Mouse (Mus musculus): Measurements from ENCODE around the gene Lpar1. TPM values are rescaled to one million over a fixed set of nuclear protein-coding genes. Genes with fewer than 3 reads are reported as not detected.

Lpar1 gene
- total and polyA plus RNA-seq, 2 experiments from 2014 or later, result 14.3 to 24.3 TPM

- Histone ChIP-seq H3K4me3 (ENCODE audit: low read length) (no peak overlapping the region), H3K36me3 (ENCODE audit: insufficient read depth, low read length) (no peaks in the 10 kb centered on the region), H3K4me2 (ENCODE audit: low read depth, low read length) (no peak overlapping the region), H3K27me3 (ENCODE audit: insufficient read depth, low read length) (no peaks in the 10 kb centered on the region), H3K27ac (no peak overlapping the region), H3K9ac (replicated peaks; ENCODE audit: low read length) (no peak overlapping the region), H3K4me1 (ENCODE audit: insufficient read depth, low read length) (no peaks in the 10 kb centered on the region), H3K9me3 (ENCODE audit: low read length) (no peaks in the 10 kb centered on the region)
- WGBS, result 51% methylated on average over 3 of the region's 3 CpGs
- ATAC-seq (no peak), DNase-seq (ENCODE audit: low spot score) (no peak)
- TF ChIP-seq CTCF (IDR thresholded peaks at IDR 0.05; ENCODE audit: low read depth), result no peak
Observed at GRCm38 (mm10) chr4:58499831-58500230, 53.9 kb downstream of the Lpar1 start.

GRCm38 (mm10) chr4:58499241-58499640 lies 54.5 kb downstream of the Lpar1 start:
- DNase-seq (ENCODE audit: low spot score), result no peak
- no peak overlapping the region for H3K27ac ChIP-seq
- TF ChIP-seq CTCF (IDR thresholded peaks at IDR 0.05; ENCODE audit: low read depth), result no peak

GRCm38 (mm10) chr4:58498734-58499133 lies 55.0 kb downstream of the Lpar1 start:
- 62% methylated on average over 6 of the region's 6 CpGs for WGBS

More at GRCm38 (mm10) chr4:58499241-58499640, 54.5 kb downstream of the Lpar1 start:
- H3K36me3 ChIP-seq (ENCODE audit: insufficient read depth, low read length), result no peaks in the 10 kb centered on the region
- ATAC-seq, result no peak
- 31% methylated on average over 3 of the region's 3 CpGs for WGBS
- no peaks in the 10 kb centered on the region for H3K27me3 ChIP-seq (ENCODE audit: insufficient read depth, low read length)
- no peaks in the 10 kb centered on the region for H3K9me3 ChIP-seq (ENCODE audit: low read length)
- H3K4me1 ChIP-seq (ENCODE audit: insufficient read depth, low read length), result no peaks in the 10 kb centered on the region
- H3K9ac ChIP-seq (replicated peaks; ENCODE audit: low read length), result no peak overlapping the region
- H3K4me2 ChIP-seq (ENCODE audit: low read depth, low read length), result no peak overlapping the region
- H3K4me3 ChIP-seq (ENCODE audit: low read length), result no peak overlapping the region

GRCm38 (mm10) chr4:58497284-58497683 lies 56.4 kb downstream of the Lpar1 start:
- H3K9ac ChIP-seq (replicated peaks; ENCODE audit: low read length), result no peak overlapping the region
- DNase-seq (ENCODE audit: low spot score) (no peak), ATAC-seq (no peak)
- H3K4me1 ChIP-seq (ENCODE audit: insufficient read depth, low read length), result no peaks in the 10 kb centered on the region
- no peaks in the 10 kb centered on the region for H3K9me3 ChIP-seq (ENCODE audit: low read length)
- no peak overlapping the region for H3K4me2 ChIP-seq (ENCODE audit: low read depth, low read length)
- H3K4me3 ChIP-seq (ENCODE audit: low read length), result no peak overlapping the region
- no peaks in the 10 kb centered on the region for H3K36me3 ChIP-seq (ENCODE audit: insufficient read depth, low read length)
- 80% methylated on average over 4 of the region's 4 CpGs for WGBS
- no peak for TF ChIP-seq CTCF (IDR thresholded peaks at IDR 0.05; ENCODE audit: low read depth)
- no peak overlapping the region for H3K27ac ChIP-seq
- H3K27me3 ChIP-seq (ENCODE audit: insufficient read depth, low read length), result no peaks in the 10 kb centered on the region

More at GRCm38 (mm10) chr4:58498734-58499133, 55.0 kb downstream of the Lpar1 start:
- no peaks in the 10 kb centered on the region for H3K4me1 ChIP-seq (ENCODE audit: insufficient read depth, low read length)
- no peaks in the 10 kb centered on the region for H3K36me3 ChIP-seq (ENCODE audit: insufficient read depth, low read length)
- H3K9me3 ChIP-seq (ENCODE audit: low read length), result no peaks in the 10 kb centered on the region
- no peak overlapping the region for H3K4me3 ChIP-seq (ENCODE audit: low read length)
- no peaks in the 10 kb centered on the region for H3K27me3 ChIP-seq (ENCODE audit: insufficient read depth, low read length)
- H3K9ac ChIP-seq (replicated peaks; ENCODE audit: low read length), result no peak overlapping the region
- H3K4me2 ChIP-seq (ENCODE audit: low read depth, low read length), result no peak overlapping the region
- no peak for TF ChIP-seq CTCF (IDR thresholded peaks at IDR 0.05; ENCODE audit: low read depth)
- ATAC-seq (no peak), DNase-seq (ENCODE audit: low spot score) (no peak)
- H3K27ac ChIP-seq, result no peak overlapping the region

- no peak for TF ChIP-seq CTCF (IDR thresholded peaks at IDR 0.05; ENCODE audit: low read depth)
- DNase-seq (ENCODE audit: low spot score), result no peak
Observed at GRCm38 (mm10) chr4:58496743-58497142, 57.0 kb downstream of the Lpar1 start.

GRCm38 (mm10) chr4:58491742-58492141 lies 62.0 kb downstream of the Lpar1 start:
- WGBS, result 84% methylated on average over 3 of the region's 3 CpGs
- Histone ChIP-seq H3K9me3 (ENCODE audit: low read length) (no peaks in the 10 kb centered on the region), H3K4me2 (ENCODE audit: low read depth, low read length) (no peak overlapping the region), H3K4me1 (ENCODE audit: insufficient read depth, low read length) (no peaks in the 10 kb centered on the region), H3K36me3 (ENCODE audit: insufficient read depth, low read length) (no peaks in the 10 kb centered on the region), H3K27ac (no peak overlapping the region), H3K9ac (replicated peaks; ENCODE audit: low read length) (no peak overlapping the region), H3K27me3 (ENCODE audit: insufficient read depth, low read length) (no peaks in the 10 kb centered on the region), H3K4me3 (ENCODE audit: low read length) (no peak overlapping the region)
- ATAC-seq, result no peak
- DNase-seq (ENCODE audit: low spot score), result no peak
- no peak for TF ChIP-seq CTCF (IDR thresholded peaks at IDR 0.05; ENCODE audit: low read depth)

More at GRCm38 (mm10) chr4:58496743-58497142, 57.0 kb downstream of the Lpar1 start:
- Histone ChIP-seq H3K36me3 (ENCODE audit: insufficient read depth, low read length) (no peaks in the 10 kb centered on the region), H3K9ac (replicated peaks; ENCODE audit: low read length) (no peak overlapping the region), H3K9me3 (ENCODE audit: low read length) (no peaks in the 10 kb centered on the region), H3K27ac (no peak overlapping the region), H3K27me3 (ENCODE audit: insufficient read depth, low read length) (no peaks in the 10 kb centered on the region), H3K4me2 (ENCODE audit: low read depth, low read length) (no peak overlapping the region), H3K4me3 (ENCODE audit: low read length) (no peak overlapping the region), H3K4me1 (ENCODE audit: insufficient read depth, low read length) (no peaks in the 10 kb centered on the region)
- WGBS, result 77% methylated on average over 8 of the region's 8 CpGs
- no peak for ATAC-seq

- no peak for TF ChIP-seq CTCF (IDR thresholded peaks at IDR 0.05; ENCODE audit: low read depth)
- no peak overlapping the region for H3K27ac ChIP-seq
- H3K4me3 ChIP-seq (ENCODE audit: low read length), result no peak overlapping the region
- no peak for ATAC-seq
- no peak overlapping the region for H3K4me2 ChIP-seq (ENCODE audit: low read depth, low read length)
- no peaks in the 10 kb centered on the region for H3K27me3 ChIP-seq (ENCODE audit: insufficient read depth, low read length)
- WGBS, result 91% methylated on average over 4 of the region's 4 CpGs
- no peak for DNase-seq (ENCODE audit: low spot score)
- H3K9me3 ChIP-seq (ENCODE audit: low read length), result no peaks in the 10 kb centered on the region
- no peaks in the 10 kb centered on the region for H3K36me3 ChIP-seq (ENCODE audit: insufficient read depth, low read length)
- H3K9ac ChIP-seq (replicated peaks; ENCODE audit: low read length), result no peak overlapping the region
- no peaks in the 10 kb centered on the region for H3K4me1 ChIP-seq (ENCODE audit: insufficient read depth, low read length)
Observed at GRCm38 (mm10) chr4:58490374-58490773, 63.3 kb downstream of the Lpar1 start.

All from hindbrain, postnatal 0 days (tissue).